Mouse (Mus musculus) lung, embryonic 16.5 days (tissue): ENCODE data around the gene Icos. TPM values are rescaled to one million over a fixed set of nuclear protein-coding genes. Genes with fewer than 3 reads are reported as not detected.

Source experiments
- ATAC-seq: fragments of 200-750 bp; cut with Nextera tagmentation; 2 replicates; pipeline ENCODE4 v1.8.0; 2017; ENCODE audit warnings: low read depth, mild to moderate bottlenecking, moderate library complexity
- H3K27ac ChIP-seq: fragments of 300-500 bp; sonication (generic); 2 replicates; pipeline ENCODE4 v1.5.1; 2014; ENCODE audit warnings: mild to moderate bottlenecking, control low read depth, low read length
- H3K27me3 ChIP-seq: fragments of 300-500 bp; sonication (generic); 2 replicates; pipeline ENCODE4 v1.6.1; 2014; ENCODE audit warnings: low read depth, low read length, mixed read lengths; ENCODE audit not compliant: control insufficient read depth, insufficient read depth
- H3K36me3 ChIP-seq: fragments of 300-500 bp; sonication (generic); 2 replicates; pipeline ENCODE4 v1.6.1; 2014; ENCODE audit warnings: low read length; ENCODE audit not compliant: control insufficient read depth, insufficient read depth
- H3K4me1 ChIP-seq: fragments of 300-500 bp; sonication (generic); replicated peaks from 2 replicates; pipeline ENCODE4 v1.6.1; 2014; ENCODE audit warnings: low read length, mixed read lengths; ENCODE audit not compliant: control insufficient read depth, insufficient read depth
- H3K4me2 ChIP-seq: fragments of 300-500 bp; sonication (generic); 2 replicates; pipeline ENCODE4 v1.6.1; 2014; ENCODE audit warnings: low read depth, low read length, control low read depth
- H3K4me3 ChIP-seq: fragments of 300-500 bp; sonication (generic); 2 replicates; pipeline ENCODE4 v1.5.1; 2014; ENCODE audit warnings: mild to moderate bottlenecking, low read length, control low read depth
- H3K9ac ChIP-seq: fragments of 300-500 bp; sonication (generic); 2 replicates; pipeline ENCODE4 v1.6.1; 2014; ENCODE audit warnings: low read length, control low read depth
- H3K9me3 ChIP-seq: fragments of 300-500 bp; sonication (generic); 2 replicates; pipeline ENCODE4 v1.6.1; 2016; ENCODE audit warnings: low read length; ENCODE audit not compliant: control insufficient read depth
- WGBS: fragments of 180-500 bp; shearing (Covaris S2); extraction: QIAGEN DNeasy Blood & Tissue Kit; methylation state at CpG from one replicate; pipeline ENCODE4 v1.1.7; 2014; 5-methylcytosine and 5-hydroxymethylcytosine counted together
- polyA plus RNA-seq: library from polyadenylated mRNA; unstranded; fragments of >200 nt; fragmentation: Nextera tagmentation; extraction: Ambion mirVana; gene quantifications from 2 replicates; pipeline ENCODE4 v1.2.1, GENCODE M21; 2015

Icos gene
- polyA plus RNA-seq, 1 experiment from 2014 or later = 0.25 TPM

DNA sequence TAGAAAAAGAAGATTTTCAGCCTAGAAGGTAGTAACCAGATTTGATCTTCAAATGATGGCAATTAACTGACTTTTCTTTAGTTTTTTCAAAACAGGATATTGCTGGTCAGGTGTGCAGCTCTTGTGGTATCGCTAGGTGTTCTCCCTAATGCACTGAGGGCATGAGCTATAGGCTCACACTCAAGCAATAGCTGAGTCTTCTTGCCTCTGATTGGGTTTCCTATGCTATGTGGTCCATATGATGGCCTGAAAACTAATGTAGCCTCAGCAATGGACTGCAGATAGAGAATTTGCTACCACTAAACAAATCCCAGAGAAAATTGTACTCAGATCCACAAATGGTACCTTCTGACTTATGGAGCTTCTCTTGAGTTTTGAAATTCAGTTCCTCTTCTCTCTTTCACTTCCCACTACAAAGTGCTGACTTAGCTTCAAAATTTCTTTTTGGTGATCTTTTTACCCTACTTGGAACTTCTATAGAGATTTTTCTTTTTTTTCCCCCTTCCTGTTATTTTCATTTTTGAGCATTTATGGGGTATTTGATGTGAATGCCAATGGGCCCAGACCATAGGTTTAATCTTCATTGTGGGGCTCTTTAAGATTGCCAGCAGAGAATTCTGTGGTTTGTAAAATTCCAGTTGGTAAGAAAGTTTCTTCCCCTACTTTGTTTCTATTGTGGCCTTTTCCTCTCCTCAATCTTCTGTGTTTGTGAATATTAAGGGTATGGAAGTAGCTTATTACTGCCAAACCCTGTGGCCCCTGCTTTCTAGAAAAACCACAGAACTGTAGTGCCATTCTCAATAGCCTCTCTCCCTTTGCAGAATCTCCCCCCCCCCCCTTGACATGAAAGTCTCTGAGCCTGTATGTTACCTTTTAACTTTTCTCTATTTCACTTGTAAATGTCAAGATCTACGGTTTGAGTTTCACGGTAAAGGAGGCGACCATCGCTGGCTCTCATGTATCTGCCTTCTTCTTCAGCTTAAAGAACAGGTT lies 36.4 kb upstream of the Icos start:
- no peak overlapping the region for H3K27ac ChIP-seq
- 88% methylated on average over 5 of the region's 5 CpGs for WGBS
- no peak for ATAC-seq

DNA sequence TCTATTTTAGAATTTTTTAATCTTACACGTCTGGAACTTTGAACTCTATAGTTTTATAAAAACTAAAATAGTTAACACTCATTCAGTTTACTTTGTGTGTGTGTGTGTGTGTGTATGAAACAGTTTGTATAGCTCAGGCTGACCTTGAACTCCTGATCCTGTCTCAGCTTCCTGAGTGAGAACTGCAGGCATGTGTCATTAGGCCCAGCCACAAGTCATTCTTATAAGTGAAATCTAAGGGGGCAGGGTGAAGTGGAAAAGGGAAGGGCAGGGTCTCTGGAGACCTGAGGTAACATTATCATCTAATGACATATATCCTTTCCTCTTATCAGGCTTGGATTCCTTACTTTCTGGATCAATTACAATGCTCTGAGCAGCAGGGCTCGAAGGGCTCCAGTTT lies 34.8 kb upstream of the Icos start:
- 75% methylated on average over 2 of the region's 2 CpGs for WGBS
- Histone ChIP-seq H3K4me2 (no peak overlapping the region), H3K9me3 (no peaks in the 10 kb centered on the region), H3K27ac (no peak overlapping the region), H3K9ac (no peak overlapping the region), H3K4me3 (no peak overlapping the region), H3K36me3 (no peaks in the 10 kb centered on the region), H3K27me3 (no peaks in the 10 kb centered on the region), H3K4me1 (no peaks in the 10 kb centered on the region)
- ATAC-seq = no peak

More for the DNA sequence above, 36.4 kb upstream of the Icos start:
- Histone ChIP-seq H3K4me2 (no peak overlapping the region), H3K9me3 (no peaks in the 10 kb centered on the region), H3K4me3 (no peak overlapping the region), H3K36me3 (no peaks in the 10 kb centered on the region), H3K9ac (no peak overlapping the region), H3K27me3 (no peaks in the 10 kb centered on the region), H3K4me1 (no peaks in the 10 kb centered on the region)

DNA sequence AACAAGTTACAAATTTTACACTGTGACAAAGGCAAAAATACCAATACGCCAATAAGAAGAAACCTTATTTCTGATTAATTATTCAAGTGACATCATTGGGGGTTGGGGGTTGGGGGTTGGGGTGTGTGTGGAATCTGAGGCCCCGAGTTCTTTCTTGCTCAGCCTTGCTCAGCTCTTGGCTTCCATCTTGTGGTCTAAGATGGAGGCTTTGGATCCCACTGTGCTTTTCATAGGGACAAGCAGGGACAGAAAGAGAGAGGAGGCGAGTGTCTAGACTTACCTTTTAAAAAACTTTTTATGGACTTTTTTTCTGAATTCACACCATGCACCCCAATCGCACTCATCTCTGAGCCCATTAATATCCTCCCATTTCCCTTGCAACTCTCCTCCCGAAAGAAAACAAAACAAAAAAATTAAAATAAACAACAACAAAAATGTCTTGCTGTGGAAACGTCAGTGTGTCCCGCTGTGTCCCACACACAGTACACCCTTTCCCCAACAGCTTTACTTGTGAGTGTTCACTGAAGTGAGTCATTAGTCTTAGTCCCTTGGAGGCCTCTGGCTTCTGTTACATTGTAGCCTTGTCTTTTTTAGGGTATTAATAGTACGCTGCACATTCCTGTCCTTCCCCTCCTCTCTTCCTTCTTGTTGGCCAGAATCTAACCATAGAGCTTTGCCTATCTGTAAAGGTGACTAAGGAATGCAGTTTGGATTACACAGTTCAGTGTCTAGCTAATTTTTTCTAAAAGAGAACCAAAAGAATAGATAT lies 31.9 kb upstream of the Icos start:
- Histone ChIP-seq H3K4me3 (no peak overlapping the region), H3K9ac (no peak overlapping the region), H3K27me3 (no peaks in the 10 kb centered on the region), H3K4me2 (no peak overlapping the region), H3K4me1 (no peaks in the 10 kb centered on the region), H3K36me3 (no peaks in the 10 kb centered on the region), H3K9me3 (no peaks in the 10 kb centered on the region), H3K27ac (no peak overlapping the region)
- ATAC-seq = no peak
- 74% methylated on average over 8 of the region's 8 CpGs for WGBS

DNA sequence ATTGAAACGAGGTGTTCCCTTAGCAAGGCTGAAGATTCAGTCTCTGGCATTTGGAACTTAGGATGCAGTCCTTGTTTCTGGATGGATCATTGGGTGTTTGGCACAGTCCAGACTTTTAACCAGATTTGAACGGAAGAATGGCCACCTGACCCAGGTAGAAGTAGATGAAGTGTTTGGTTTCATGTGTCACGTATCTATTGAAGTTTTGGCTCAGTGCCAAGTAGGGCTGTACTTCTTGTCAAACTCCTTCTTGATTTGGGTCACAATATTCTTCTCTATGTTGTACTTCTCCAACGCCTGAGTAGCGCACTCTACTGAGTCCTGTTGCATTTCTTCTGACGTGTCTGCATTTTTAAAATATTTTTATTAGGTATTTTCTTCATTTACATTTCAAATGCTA lies 29.6 kb upstream of the Icos start:
- no peak overlapping the region for H3K4me3 ChIP-seq
- ATAC-seq = no peak
- H3K27ac ChIP-seq = no peak overlapping the region
- 54% methylated on average over 6 of the region's 6 CpGs for WGBS
- no peaks in the 10 kb centered on the region for H3K27me3 ChIP-seq
- no peaks in the 10 kb centered on the region for H3K36me3 ChIP-seq
- no peak overlapping the region for H3K4me2 ChIP-seq
- H3K9ac ChIP-seq = no peak overlapping the region
- no peaks in the 10 kb centered on the region for H3K4me1 ChIP-seq
- no peaks in the 10 kb centered on the region for H3K9me3 ChIP-seq

DNA sequence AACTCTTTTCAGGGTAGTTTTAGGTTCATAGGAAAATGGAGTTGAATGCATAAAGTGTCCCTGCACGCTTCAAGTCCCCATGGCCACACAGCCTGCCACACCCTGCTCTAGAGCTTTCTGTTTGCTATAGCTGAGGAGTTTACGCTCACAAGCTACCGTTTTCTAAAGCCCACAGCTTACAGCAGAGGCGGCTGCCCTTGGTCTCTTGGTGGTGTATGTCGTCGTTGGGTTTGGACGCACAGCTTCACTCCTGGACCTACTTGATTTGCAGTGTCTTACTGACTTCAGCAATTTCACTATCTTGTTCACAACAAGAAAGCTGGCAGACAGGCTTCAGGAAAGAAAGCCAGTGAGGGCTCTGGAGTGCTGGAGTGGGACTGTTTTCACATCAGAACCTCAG lies 24.8 kb upstream of the Icos start:
- 46% methylated on average over 7 of the region's 7 CpGs for WGBS
- Histone ChIP-seq H3K36me3 (no peaks in the 10 kb centered on the region), H3K27ac (no peak overlapping the region), H3K9ac (no peak overlapping the region), H3K27me3 (no peaks in the 10 kb centered on the region), H3K9me3 (no peaks in the 10 kb centered on the region), H3K4me3 (no peak overlapping the region), H3K4me1 (no peaks in the 10 kb centered on the region), H3K4me2 (no peak overlapping the region)
- no peak for ATAC-seq

DNA sequence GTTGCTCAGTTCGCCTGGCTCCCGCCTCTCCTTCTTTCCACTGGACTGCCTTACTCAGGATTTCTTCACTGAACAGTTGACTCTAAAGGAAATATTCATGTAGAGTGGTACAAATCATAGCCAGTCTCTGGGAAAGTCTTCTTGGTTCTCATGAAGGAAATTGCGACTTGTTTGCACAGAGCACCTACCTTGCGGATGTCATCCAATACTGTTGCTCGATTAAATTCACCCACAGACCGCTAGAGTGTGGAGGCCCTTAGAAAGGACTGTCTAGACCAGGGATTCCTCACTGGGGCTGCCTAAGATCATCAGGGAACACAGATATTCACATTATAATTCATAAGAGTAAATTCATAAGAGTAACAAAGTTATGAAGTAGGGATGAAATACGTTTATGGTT lies 24.0 kb upstream of the Icos start:
- Histone ChIP-seq H3K9ac (no peak overlapping the region), H3K4me1 (no peaks in the 10 kb centered on the region), H3K4me3 (no peak overlapping the region), H3K27me3 (no peaks in the 10 kb centered on the region), H3K27ac (no peak overlapping the region), H3K36me3 (no peaks in the 10 kb centered on the region), H3K9me3 (no peaks in the 10 kb centered on the region), H3K4me2 (no peak overlapping the region)
- 86% methylated on average over 7 of the region's 7 CpGs for WGBS
- ATAC-seq = no peak

DNA sequence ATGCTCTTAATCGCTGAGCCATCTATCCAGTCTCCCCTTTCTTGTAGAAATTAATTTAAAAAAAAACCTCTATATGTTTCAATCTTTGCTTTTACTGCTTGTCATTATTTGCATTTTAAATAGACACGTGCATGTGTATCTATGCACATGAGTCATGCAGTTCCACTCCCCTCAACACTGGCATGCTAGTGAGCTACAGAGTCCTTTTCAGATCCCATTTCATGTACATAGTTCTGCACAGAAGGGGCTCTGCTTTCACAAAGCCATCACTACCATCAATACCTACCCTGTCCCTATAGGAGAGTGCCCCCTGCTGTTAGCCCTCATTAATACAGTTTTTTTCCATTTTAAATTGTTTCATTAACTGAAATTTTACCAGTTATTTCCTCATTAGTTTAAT lies 23.0 kb upstream of the Icos start:
- Histone ChIP-seq H3K4me3 (no peak overlapping the region), H3K4me2 (no peak overlapping the region), H3K27ac (no peak overlapping the region), H3K4me1 (no peaks in the 10 kb centered on the region), H3K36me3 (no peaks in the 10 kb centered on the region), H3K9ac (no peak overlapping the region), H3K27me3 (no peaks in the 10 kb centered on the region), H3K9me3 (no peaks in the 10 kb centered on the region)
- ATAC-seq = no peak
- 70% methylated on average over 2 of the region's 2 CpGs for WGBS

DNA sequence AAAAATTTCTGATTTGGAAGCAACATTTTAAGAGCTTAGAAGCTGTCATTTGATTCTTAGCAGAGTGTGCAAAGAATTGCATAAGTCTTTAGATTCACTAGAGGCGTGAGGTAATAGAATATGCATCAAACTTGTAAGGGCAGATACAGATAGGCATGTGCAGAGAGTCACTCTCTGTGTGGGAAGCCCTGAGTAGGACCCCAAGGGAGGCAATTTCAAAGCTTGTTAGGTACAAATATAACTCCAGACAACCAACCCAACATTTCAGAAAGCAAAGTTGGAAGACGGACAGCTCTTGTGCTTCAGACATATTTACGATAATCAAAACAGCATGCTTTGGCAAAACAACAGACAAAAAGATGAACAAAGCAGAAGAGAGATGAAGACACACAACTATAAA lies 22.5 kb upstream of the Icos start:
- Histone ChIP-seq H3K36me3 (no peaks in the 10 kb centered on the region), H3K27me3 (no peaks in the 10 kb centered on the region), H3K9ac (no peak overlapping the region), H3K4me1 (no peaks in the 10 kb centered on the region), H3K9me3 (no peaks in the 10 kb centered on the region), H3K4me2 (no peak overlapping the region), H3K27ac (no peak overlapping the region), H3K4me3 (no peak overlapping the region)
- ATAC-seq = no peak
- 87% methylated on average over 3 of the region's 3 CpGs for WGBS

DNA sequence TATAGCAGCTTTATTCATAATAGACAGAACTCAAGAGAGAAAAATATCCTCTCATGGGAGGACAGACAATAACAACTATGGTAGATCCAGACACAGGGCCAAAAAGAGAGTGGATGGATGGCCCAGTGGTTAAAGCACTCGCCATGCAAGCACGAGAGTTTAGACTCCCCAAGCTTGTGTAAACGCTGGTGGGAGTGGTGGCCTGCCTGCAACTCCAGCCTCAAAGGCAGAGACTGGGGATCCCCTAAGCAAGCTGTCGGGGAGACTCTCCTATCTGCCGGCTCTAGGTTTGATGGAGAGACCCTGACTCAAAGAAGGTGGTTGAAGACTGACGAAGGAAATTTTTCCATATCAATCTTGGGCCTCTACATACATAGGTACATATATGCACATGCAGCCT lies 21.5 kb upstream of the Icos start:
- Histone ChIP-seq H3K9me3 (no peaks in the 10 kb centered on the region), H3K4me1 (no peaks in the 10 kb centered on the region; the same call in 1 of the 2 replicates), H3K4me2 (no peak overlapping the region), H3K36me3 (no peaks in the 10 kb centered on the region), H3K4me3 (no peak overlapping the region), H3K27ac (no peak overlapping the region), H3K27me3 (no peaks in the 10 kb centered on the region), H3K9ac (no peak overlapping the region)
- no peak for ATAC-seq
- 74% methylated on average over 6 of the region's 6 CpGs for WGBS
